Mouse (Mus musculus) MEL (cell line): ENCODE results near the gene Olfr1238. TPM values are rescaled to one million over a fixed set of nuclear protein-coding genes. Genes with fewer than 3 reads are reported as not detected.

Experiments used
- DNase-seq: peaks from one replicate; pipeline ENCODE4 v3.0.0; 2011; ENCODE audit warnings: low read depth, low spot score
- H3K27ac ChIP-seq: 2 replicates; pipeline ENCODE4 v1.5.1; 2012; ENCODE audit warnings: low read depth, mild to moderate bottlenecking, control low read depth, low read length, moderate library complexity; ENCODE audit not compliant: control insufficient read depth
- H3K27me3 ChIP-seq, 2 experiments: fragments of 150-350 bp in 1 of 2; sonication (generic) in 1 of 2; 2 replicates each; pipeline ENCODE4 v1.6.1; 2012; ENCODE audit warnings: low read length in 2 of 2, mild to moderate bottlenecking in 2 of 2, improper control_type of control experiment in 1 of 2, moderate library complexity in 1 of 2; ENCODE audit not compliant: insufficient read depth in 2 of 2, control insufficient read depth in 1 of 2
- H3K36me3 ChIP-seq, 2 experiments: 2 replicates each; pipeline ENCODE4 v1.6.1; 2012 to 2014; ENCODE audit warnings: low read length in 2 of 2, improper control_type of control experiment in 1 of 2, inconsistent platforms in 1 of 2, mild to moderate bottlenecking in 1 of 2; ENCODE audit not compliant: insufficient read depth in 2 of 2, control insufficient read depth in 1 of 2
- H3K4me1 ChIP-seq, 2 experiments: fragments of 150-350 bp in 1 of 2; sonication (generic) in 1 of 2; 2 replicates each; pipeline ENCODE4 v1.6.1; 2012; ENCODE audit warnings: low read length in 2 of 2, improper control_type of control experiment in 1 of 2, mild to moderate bottlenecking in 1 of 2; ENCODE audit not compliant: insufficient read depth in 2 of 2, control insufficient read depth in 1 of 2
- H3K4me3 ChIP-seq, 2 experiments: fragments of 150-350 bp in 1 of 2; sonication (generic) in 1 of 2; 2 replicates each; pipeline ENCODE4 v1.5.1; 2012; ENCODE audit warnings: low read depth in 2 of 2, low read length in 2 of 2, mild to moderate bottlenecking in 2 of 2, moderate library complexity in 2 of 2, control low read depth in 1 of 2, improper control_type of control experiment in 1 of 2; ENCODE audit not compliant: control insufficient read depth in 1 of 2, insufficient read depth in 1 of 2
- H3K79me2 ChIP-seq: 2 replicates; pipeline ENCODE4 v1.6.1; 2012; ENCODE audit warnings: mild to moderate bottlenecking, low read length, moderate library complexity; ENCODE audit not compliant: control insufficient read depth, poor library complexity, insufficient read depth
- H3K9ac ChIP-seq: 2 replicates; pipeline ENCODE4 v1.6.1; 2012; ENCODE audit warnings: low read depth, mild to moderate bottlenecking, control low read depth, low read length, moderate library complexity; ENCODE audit not compliant: control insufficient read depth, poor library complexity, severe bottlenecking
- H3K9me3 ChIP-seq: fragments of 150-350 bp; sonication (generic); replicated peaks from 2 replicates; pipeline ENCODE4 v1.6.1; 2012; ENCODE audit warnings: mild to moderate bottlenecking, low read length, improper control_type of control experiment, moderate library complexity; ENCODE audit not compliant: insufficient read depth
- CHD1 ChIP-seq: IDR thresholded peaks from 2 replicates; pipeline ENCODE4 v1.6.1; 2012; ENCODE audit warnings: low read depth, mild to moderate bottlenecking, inconsistent platforms, low read length, improper control_type of control experiment
- GABPA ChIP-seq: IDR thresholded peaks from 2 replicates; pipeline ENCODE4 v1.6.1; 2012; ENCODE audit warnings: low read depth, mild to moderate bottlenecking, inconsistent platforms, low read length, improper control_type of control experiment, moderate library complexity
- GATA1 ChIP-seq: IDR thresholded peaks from 2 replicates; pipeline ENCODE4 v1.6.1; 2011; ENCODE audit warnings: low read depth, low read length, improper control_type of control experiment
- HCFC1 ChIP-seq: IDR thresholded peaks from 2 replicates; pipeline ENCODE4 v1.6.1; 2012; ENCODE audit warnings: low read depth, mild to moderate bottlenecking, inconsistent platforms, low read length, improper control_type of control experiment, moderate library complexity
- MAFK ChIP-seq: IDR thresholded peaks from 2 replicates; pipeline ENCODE4 v1.6.1; 2011; ENCODE audit warnings: low read depth, mild to moderate bottlenecking, low read length, improper control_type of control experiment, borderline replicate concordance
- MEF2A ChIP-seq: IDR thresholded peaks from 2 replicates; pipeline ENCODE4 v1.6.1; 2014; ENCODE audit warnings: low read depth, mild to moderate bottlenecking, inconsistent platforms, low read length, improper control_type of control experiment; ENCODE audit not compliant: poor library complexity, insufficient replicate concordance, severe bottlenecking; ENCODE audit errors: extremely low read depth
- MYB ChIP-seq: IDR thresholded peaks from 2 replicates; pipeline ENCODE4 v1.6.1; 2011; ENCODE audit warnings: mild to moderate bottlenecking, low read depth, low read length, improper control_type of control experiment
- MYC ChIP-seq: IDR thresholded peaks from 2 replicates; pipeline ENCODE4 v1.6.1; 2011; ENCODE audit warnings: low read depth, mild to moderate bottlenecking, low read length, improper control_type of control experiment, moderate library complexity
- NRF1 ChIP-seq: IDR thresholded peaks from 2 replicates; pipeline ENCODE4 v1.6.1; 2014; ENCODE audit warnings: low read depth, mild to moderate bottlenecking, inconsistent platforms, low read length, improper control_type of control experiment, moderate library complexity; ENCODE audit not compliant: poor library complexity, insufficient read depth, severe bottlenecking
- POLR2A ChIP-seq, 2 experiments: IDR thresholded peaks; 2 replicates each; pipeline ENCODE4 v1.6.1; 2011 to 2012; ENCODE audit warnings: low read length in 2 of 2, mild to moderate bottlenecking in 2 of 2, control low read depth in 1 of 2, improper control_type of control experiment in 1 of 2, low read depth in 1 of 2, moderate library complexity in 1 of 2; ENCODE audit not compliant: control insufficient read depth in 1 of 2, insufficient read depth in 1 of 2, poor library complexity in 1 of 2
- RCOR1 ChIP-seq: IDR thresholded peaks from 2 replicates; pipeline ENCODE4 v1.6.1; 2012; ENCODE audit warnings: low read depth, mild to moderate bottlenecking, inconsistent platforms, low read length, improper control_type of control experiment
- UBTF ChIP-seq: IDR thresholded peaks from 2 replicates; pipeline ENCODE4 v1.6.1; 2012; ENCODE audit warnings: low read depth, mild to moderate bottlenecking, inconsistent platforms, low read length, improper control_type of control experiment, moderate library complexity, borderline replicate concordance; ENCODE audit not compliant: insufficient read depth
- USF2 ChIP-seq, 2 experiments: IDR thresholded peaks; 2 replicates each; pipeline ENCODE4 v1.6.1; 2011 to 2012; ENCODE audit warnings: improper control_type of control experiment in 2 of 2, low read length in 2 of 2, borderline replicate concordance in 1 of 2, inconsistent platforms in 1 of 2, low read depth in 1 of 2, mild to moderate bottlenecking in 1 of 2; ENCODE audit not compliant: insufficient read depth in 1 of 2
- ZKSCAN1 ChIP-seq: IDR thresholded peaks from 2 replicates; pipeline ENCODE4 v1.6.1; 2012; ENCODE audit warnings: low read depth, mild to moderate bottlenecking, inconsistent platforms, low read length, improper control_type of control experiment, moderate library complexity
- polyA plus RNA-seq, 2 experiments: library from polyadenylated mRNA; stranded (reverse) in 1 of 2; unstranded in 1 of 2; fragments of >175 nt in 1 of 2; fragments of >200 nt in 1 of 2; gene quantifications; 2 replicates each; pipeline versions ENCODE4 v1.2.1 to v1.2.4; 2012; ENCODE audit warnings: low replicate concordance in 2 of 2, low read depth in 1 of 2; ENCODE audit not compliant: insufficient read length in 2 of 2, insufficient read depth in 1 of 2, missing spikeins in 1 of 2
- total RNA-seq: library from RNA; depleted of rRNA; stranded (reverse); fragments of 300-350 nt; gene quantifications from 2 replicates; pipeline ENCODE4 v1.2.3, GENCODE M21; 2012; rRNA removed

The Olfr1238 gene
- total and polyA plus RNA-seq, 3 experiments: 0.01 TPM; not detected in 2

DNA sequence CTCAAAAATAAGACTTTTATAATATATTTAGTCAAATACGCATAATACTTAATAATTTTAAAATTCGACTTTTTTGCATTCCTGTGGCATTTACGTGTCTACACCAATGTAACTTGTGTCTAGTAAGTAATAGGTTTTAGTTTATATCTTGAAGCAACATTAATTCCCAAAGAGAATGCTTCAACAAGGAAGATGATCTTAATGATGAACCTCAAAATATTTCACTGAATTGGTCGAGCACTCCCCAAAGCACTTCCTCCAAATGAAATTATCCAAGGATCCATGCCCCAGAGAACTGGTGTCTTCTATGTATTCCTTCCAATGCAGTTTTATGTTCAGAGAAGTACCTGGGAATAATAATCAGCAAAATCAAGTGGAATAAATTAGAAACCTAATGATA, 44.7 kb downstream of the Olfr1238 start, which contains the start of gene Olfr1234:
Olfr1234 (minus strand) TSS at position 101 of the 400 bp plus-strand sequence.
- TF ChIP-seq MYB (no peak), MEF2A (no peak), HCFC1 (no peak), MYC (no peak), MAFK (no peak), UBTF (no peak), GABPA (no peak), POLR2A (IDR thresholded peaks at IDR 0.05; ENCODE audit: control insufficient read depth in 1 of 2, insufficient read depth in 1 of 2, low read depth in 1 of 2, low read length in 2 of 2, poor library complexity in 1 of 2) (no peak), CHD1 (no peak), GATA1 (no peak), ZKSCAN1 (no peak), NRF1 (no peak), USF2 (IDR thresholded peaks at IDR 0.05; ENCODE audit: borderline replicate concordance in 1 of 2, insufficient read depth in 1 of 2, low read depth in 1 of 2, low read length in 2 of 2) (no peak), RCOR1 (no peak)
- no peak within 1 kb of the TSS for H3K4me3 ChIP-seq

More for the DNA sequence above, 44.7 kb downstream of the Olfr1238 start, which contains the start of gene Olfr1234:
- no peaks in the 10 kb centered on the region for H3K9me3 ChIP-seq
- no peak within 1 kb of the TSS for H3K9ac ChIP-seq
- H3K79me2 ChIP-seq: no peaks in the 10 kb centered on the region
- H3K27me3 ChIP-seq: no peaks in the 10 kb centered on the region
- DNase-seq: no peak
- no peak within 1 kb of the TSS for H3K27ac ChIP-seq
- H3K36me3 ChIP-seq: no peaks in the 10 kb centered on the region
- H3K4me1 ChIP-seq: no peaks in the 10 kb centered on the region

Other genes starting within 250 kb of the Olfr1238 start
- not detected in 2 replicates for gene Olfr1224-ps1, start 245.6 kb downstream of the Olfr1238 start, total RNA-seq
- not detected for gene Olfr1224-ps1, start 245.6 kb downstream of the Olfr1238 start, polyA plus RNA-seq
- gene Olfr1225, start 235.0 kb downstream of the Olfr1238 start, total RNA-seq: not detected in 2 replicates
- not detected for gene Olfr1225, start 235.0 kb downstream of the Olfr1238 start, polyA plus RNA-seq
- not detected in 2 replicates for gene Olfr1226, start 209.6 kb downstream of the Olfr1238 start, total RNA-seq
- not detected for gene Olfr1226, start 209.6 kb downstream of the Olfr1238 start, polyA plus RNA-seq
- gene Olfr1228, start 155.6 kb downstream of the Olfr1238 start, total RNA-seq: not detected in 2 replicates
- gene Olfr1228, start 155.6 kb downstream of the Olfr1238 start, polyA plus RNA-seq: not detected
- not detected in 2 replicates for gene Olfr1229, start 121.7 kb downstream of the Olfr1238 start, total RNA-seq
- not detected for gene Olfr1229, start 121.7 kb downstream of the Olfr1238 start, polyA plus RNA-seq
- gene Olfr1230, start 112.4 kb downstream of the Olfr1238 start, total RNA-seq: not detected in 2 replicates
- not detected for gene Olfr1230, start 112.4 kb downstream of the Olfr1238 start, polyA plus RNA-seq
- gene Olfr1231, start 102.6 kb downstream of the Olfr1238 start, total RNA-seq: not detected in 2 replicates
- gene Olfr1231, start 102.6 kb downstream of the Olfr1238 start, polyA plus RNA-seq: not detected
- gene Olfr1232, start 80.0 kb downstream of the Olfr1238 start, total RNA-seq: not detected in 2 replicates
- not detected for gene Olfr1232, start 80.0 kb downstream of the Olfr1238 start, polyA plus RNA-seq
- not detected in 2 replicates for gene Olfr1233, start 67.3 kb downstream of the Olfr1238 start, total RNA-seq
- gene Olfr1233, start 67.3 kb downstream of the Olfr1238 start, polyA plus RNA-seq: not detected
- not detected in 2 replicates for gene Olfr1234, start 44.8 kb downstream of the Olfr1238 start, total RNA-seq
- not detected for gene Olfr1234, start 44.8 kb downstream of the Olfr1238 start, polyA plus RNA-seq
- not detected in 2 replicates for gene Olfr1239, start 10.7 kb upstream of the Olfr1238 start, total RNA-seq
- not detected for gene Olfr1239, start 10.7 kb upstream of the Olfr1238 start, polyA plus RNA-seq
- gene Olfr1240, start 33.3 kb upstream of the Olfr1238 start, total RNA-seq: not detected in 2 replicates
- not detected for gene Olfr1240, start 33.3 kb upstream of the Olfr1238 start, polyA plus RNA-seq
- not detected in 2 replicates for gene Olfr1241, start 77.5 kb upstream of the Olfr1238 start, total RNA-seq
- gene Olfr1241, start 77.5 kb upstream of the Olfr1238 start, polyA plus RNA-seq: not detected
- gene Olfr1242, start 88.7 kb upstream of the Olfr1238 start, total RNA-seq: not detected in 2 replicates
- gene Olfr1242, start 88.7 kb upstream of the Olfr1238 start, polyA plus RNA-seq: not detected
- gene Olfr1243, start 121.8 kb upstream of the Olfr1238 start, total RNA-seq: not detected in 2 replicates
- not detected for gene Olfr1243, start 121.8 kb upstream of the Olfr1238 start, polyA plus RNA-seq
- gene Olfr1245, start 168.8 kb upstream of the Olfr1238 start, total RNA-seq: not detected in 2 replicates
- gene Olfr1245, start 168.8 kb upstream of the Olfr1238 start, polyA plus RNA-seq: not detected
- not detected in 2 replicates for gene Olfr1246, start 183.5 kb upstream of the Olfr1238 start, total RNA-seq
- not detected for gene Olfr1246, start 183.5 kb upstream of the Olfr1238 start, polyA plus RNA-seq
- not detected in 2 replicates for gene Olfr1247, start 204.5 kb upstream of the Olfr1238 start, total RNA-seq
- gene Olfr1247, start 204.5 kb upstream of the Olfr1238 start, polyA plus RNA-seq: not detected
- gene Olfr1248, start 208.6 kb upstream of the Olfr1238 start, total RNA-seq: not detected in 2 replicates
- not detected for gene Olfr1248, start 208.6 kb upstream of the Olfr1238 start, polyA plus RNA-seq
- gene Olfr1249, start 225.3 kb upstream of the Olfr1238 start, total RNA-seq: not detected in 2 replicates
- gene Olfr1249, start 225.3 kb upstream of the Olfr1238 start, polyA plus RNA-seq: not detected